Mouse (Mus musculus) spleen, adult 2 months (tissue): Measurements from ENCODE around the gene AC140267.1. TPM values are rescaled to one million over a fixed set of nuclear protein-coding genes. Genes with fewer than 3 reads are reported as not detected.

Experiments used
- DNase-seq, 2 experiments: peaks; one replicate each; pipeline versions ENCODE4 v3.0.0 to v3.0.0-alpha.2; 2012 to 2021; ENCODE audit warnings: low spot score in 2 of 2, low read depth in 1 of 2
- H3K27ac ChIP-seq: fragments of 200-500 bp; 2 replicates; pipeline ENCODE4 v1.5.1; 2012; ENCODE audit warnings: low read length, inconsistent platforms; ENCODE audit not compliant: insufficient read depth
- H3K27me3 ChIP-seq: fragments of 200-500 bp; 2 replicates; pipeline ENCODE4 v1.6.1; 2012; ENCODE audit warnings: mild to moderate bottlenecking, moderate library complexity, low read length, inconsistent platforms; ENCODE audit not compliant: control insufficient read depth, insufficient read depth
- H3K36me3 ChIP-seq: fragments of 200-500 bp; 2 replicates; pipeline ENCODE4 v1.6.1; 2012; ENCODE audit warnings: mild to moderate bottlenecking, low read length, inconsistent platforms; ENCODE audit not compliant: control insufficient read depth, insufficient read depth
- H3K4me1 ChIP-seq: fragments of 200-500 bp; 2 replicates; pipeline ENCODE4 v1.6.1; 2011; ENCODE audit warnings: inconsistent platforms; ENCODE audit not compliant: control insufficient read depth, insufficient read depth, insufficient read length
- H3K4me3 ChIP-seq: fragments of 200-500 bp; 2 replicates; pipeline ENCODE4 v1.5.1; 2011; ENCODE audit warnings: mild to moderate bottlenecking, inconsistent platforms; ENCODE audit not compliant: insufficient read depth, insufficient read length; ENCODE audit errors: extremely low read depth
- CTCF ChIP-seq: fragments of 200-500 bp; IDR thresholded peaks from 2 replicates; pipeline ENCODE4 v1.5.1; 2011; ENCODE audit warnings: mild to moderate bottlenecking, inconsistent platforms; ENCODE audit not compliant: insufficient read depth, insufficient read length, insufficient replicate concordance; ENCODE audit errors: extremely low read depth
- POLR2A ChIP-seq: fragments of 200-500 bp; IDR thresholded peaks from 2 replicates; pipeline ENCODE4 v1.6.1; 2011; ENCODE audit warnings: low read depth, low read length, inconsistent platforms
- WGBS: fragments of 180-500 bp; shearing (Covaris S2); methylation state at CpG from one replicate; pipeline ENCODE4 v1.1.7; 2018; 5-methylcytosine and 5-hydroxymethylcytosine counted together
- polyA plus RNA-seq: library from polyadenylated mRNA; depleted of rRNA; stranded (reverse); fragments of >200 nt; gene quantifications from 2 replicates; pipeline ENCODE4 v1.2.3, GENCODE M21; 2012; rRNA removed

The AC140267.1 gene
- polyA plus RNA-seq, 1 experiment: not detected

DNA sequence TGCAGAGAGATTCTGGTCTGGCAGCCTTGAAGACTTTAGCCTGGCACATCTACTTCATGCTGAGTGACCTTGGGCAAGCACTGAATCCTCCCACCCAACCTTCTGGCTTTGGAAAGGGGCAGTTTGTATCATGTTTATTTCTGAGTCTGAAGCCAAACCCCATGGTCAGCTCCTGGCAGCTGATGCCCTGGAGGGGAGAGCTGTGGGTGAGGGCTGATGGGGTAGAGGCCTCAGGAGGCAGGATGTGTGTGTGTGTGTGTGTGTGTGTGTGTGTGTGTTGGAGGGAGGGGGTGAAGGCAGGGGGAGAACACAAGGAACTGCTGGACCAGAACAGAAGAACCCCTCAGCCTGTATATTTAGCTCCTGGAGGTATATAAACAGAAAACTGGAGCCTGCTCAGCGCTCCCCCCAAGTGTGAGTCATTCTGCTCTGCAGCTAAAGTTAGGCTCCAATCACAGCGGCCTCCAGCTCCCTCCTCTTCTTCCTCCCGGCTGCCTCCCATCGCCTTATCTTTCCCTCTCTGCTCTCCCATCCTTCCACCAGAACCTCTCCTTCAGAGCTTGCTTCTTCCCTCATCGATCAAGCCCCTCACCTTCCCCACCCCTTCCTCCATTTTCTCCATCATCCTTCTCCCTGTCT, 42.6 kb downstream of the AC140267.1 start:
- Histone ChIP-seq H3K4me1 (no peaks in the 10 kb centered on the region), H3K36me3 (no peaks in the 10 kb centered on the region), H3K27me3 (0 out of 2 replicates have a peak, but pooled peaks cover 2% of the 10 kb centered on the region), H3K4me3 (no peak overlapping the region), H3K27ac (no peak overlapping the region)
- 63% methylated on average over 5 of the region's 5 CpGs for WGBS
- DNase-seq: no peak
- TF ChIP-seq POLR2A (no peak), CTCF (no peak)

DNA sequence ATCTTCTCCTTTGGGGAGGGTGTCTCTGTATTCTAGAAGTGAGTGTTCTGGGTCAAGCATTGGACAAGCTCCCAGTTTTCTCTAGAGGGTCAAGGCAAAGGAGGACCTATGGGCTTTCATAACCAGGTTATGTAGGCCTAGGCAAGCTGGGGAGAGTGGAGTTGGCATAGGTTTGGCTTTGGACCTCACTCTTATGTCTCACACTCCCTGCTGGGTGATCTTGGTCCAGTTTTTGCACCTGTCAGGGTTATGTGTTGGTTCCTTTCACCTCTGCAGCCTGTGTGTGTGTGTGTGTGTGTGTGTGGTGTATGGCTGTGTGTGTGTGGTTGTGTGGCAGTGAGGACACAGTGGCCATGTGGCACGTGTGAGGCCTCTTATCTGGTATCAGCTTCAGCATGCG, 43.4 kb downstream of the AC140267.1 start:
- H3K27ac ChIP-seq: no peak overlapping the region
- H3K36me3 ChIP-seq: no peaks in the 10 kb centered on the region
- no peak for DNase-seq
- no peak overlapping the region for H3K4me3 ChIP-seq
- TF ChIP-seq POLR2A (no peak), CTCF (no peak)
- H3K27me3 ChIP-seq: 0 out of 2 replicates have a peak, but pooled peaks cover 2% of the 10 kb centered on the region
- H3K4me1 ChIP-seq: no peaks in the 10 kb centered on the region
- 84% methylated on average over 2 of the region's 2 CpGs for WGBS

DNA sequence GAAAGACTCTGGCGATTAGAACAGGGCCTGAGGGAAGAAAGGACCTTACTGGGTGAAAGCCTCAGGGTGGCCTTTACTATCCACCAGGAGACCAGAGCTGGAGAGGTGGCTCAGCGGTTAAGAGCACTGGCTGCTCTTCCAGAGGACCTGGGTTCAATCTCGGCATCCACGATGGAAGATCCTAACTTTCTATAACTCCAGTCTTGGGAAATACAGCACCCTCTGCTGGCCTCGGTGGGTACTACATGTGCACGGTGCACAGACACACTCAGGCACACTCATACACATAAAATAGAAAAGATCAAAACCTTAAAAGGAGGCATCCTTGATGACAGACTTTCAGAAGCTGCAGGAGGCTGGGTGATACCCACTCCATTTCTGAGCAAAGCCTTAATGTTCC, 45.0 kb downstream of the AC140267.1 start:
- H3K27me3 ChIP-seq: 0 out of 2 replicates have a peak, but pooled peaks cover 2% of the 10 kb centered on the region
- H3K27ac ChIP-seq: no peak overlapping the region
- no peaks in the 10 kb centered on the region for H3K36me3 ChIP-seq
- DNase-seq: no peak
- H3K4me1 ChIP-seq: no peaks in the 10 kb centered on the region
- no peak overlapping the region for H3K4me3 ChIP-seq
- TF ChIP-seq CTCF (peak; percentile 44; the same call in 1 of the 2 replicates), POLR2A (no peak)
- 19% methylated on average over 6 of the region's 6 CpGs for WGBS

Other genes starting within 250 kb of the AC140267.1 start
- 14.5 and 17.5 TPM in 2 replicates for gene Pdgfb, start 220.9 kb upstream of the AC140267.1 start, polyA plus RNA-seq
- gene Syngr1, start 144.5 kb upstream of the AC140267.1 start, polyA plus RNA-seq: 9.9 and 13.5 TPM in 2 replicates
- 550 and 833 TPM in 2 replicates for gene Rpl3, start 144.0 kb upstream of the AC140267.1 start, polyA plus RNA-seq
- gene Tab1, start 102.7 kb upstream of the AC140267.1 start, polyA plus RNA-seq: 16.1 and 21.4 TPM in 2 replicates
- gene Mgat3, start 62.1 kb upstream of the AC140267.1 start, polyA plus RNA-seq: 2.9 and 3.4 TPM in 2 replicates
- gene Mief1, start 1.8 kb upstream of the AC140267.1 start, polyA plus RNA-seq: 11.7 and 13.1 TPM in 2 replicates
- 101 and 146 TPM in 2 replicates for gene Atf4, start 19.3 kb downstream of the AC140267.1 start, polyA plus RNA-seq
- 10.4 and 17.7 TPM in 2 replicates for gene Rps19bp1, start 28.5 kb downstream of the AC140267.1 start, polyA plus RNA-seq
- 18.9 and 23.7 TPM in 2 replicates for gene Cacna1i, start 51.4 kb downstream of the AC140267.1 start, polyA plus RNA-seq